Mouse (Mus musculus) midbrain, embryonic 16.5 days (tissue): ENCODE data around the gene Zfp628. TPM values are rescaled to one million over a fixed set of nuclear protein-coding genes. Genes with fewer than 3 reads are reported as not detected.
A peak's percentile ranks its signal among the peaks of the same experiment; 100 is the strongest.

Experiments used
- ATAC-seq: fragments of 200-750 bp; cut with Nextera tagmentation; 2 replicates; pipeline ENCODE4 v1.8.0; 2017; ENCODE audit warnings: moderate TSS enrichment
- H3K27ac ChIP-seq: fragments of 300-500 bp; sonication (generic); 2 replicates; pipeline ENCODE4 v1.5.1; 2014; ENCODE audit warnings: mild to moderate bottlenecking, low read length, mixed read lengths
- H3K27me3 ChIP-seq: fragments of 300-500 bp; sonication (generic); 2 replicates; pipeline ENCODE4 v1.6.1; 2014; ENCODE audit warnings: low read depth, low read length, mixed read lengths; ENCODE audit not compliant: control insufficient read depth, insufficient read depth
- H3K36me3 ChIP-seq: fragments of 300-500 bp; sonication (generic); 2 replicates; pipeline ENCODE4 v1.6.1; 2014; ENCODE audit warnings: mild to moderate bottlenecking, low read length, moderate library complexity, mixed read lengths; ENCODE audit not compliant: control insufficient read depth, insufficient read depth
- H3K4me1 ChIP-seq: fragments of 300-500 bp; sonication (generic); 2 replicates; pipeline ENCODE4 v1.6.1; 2014; ENCODE audit warnings: mild to moderate bottlenecking, low read length, mixed read lengths; ENCODE audit not compliant: control insufficient read depth, insufficient read depth
- H3K4me2 ChIP-seq: fragments of 300-500 bp; sonication (generic); 2 replicates; pipeline ENCODE4 v1.6.1; 2014; ENCODE audit warnings: mild to moderate bottlenecking, low read length, mixed read lengths
- H3K4me3 ChIP-seq: fragments of 300-500 bp; sonication (generic); 2 replicates; pipeline ENCODE4 v1.5.1; 2014; ENCODE audit warnings: low read depth, mild to moderate bottlenecking, low read length, moderate library complexity, mixed read lengths
- H3K9ac ChIP-seq: fragments of 300-500 bp; sonication (generic); 2 replicates; pipeline ENCODE4 v1.6.1; 2014; ENCODE audit warnings: low read depth, low read length, mixed read lengths
- H3K9me3 ChIP-seq: fragments of 300-500 bp; sonication (generic); replicated peaks from 2 replicates; pipeline ENCODE4 v1.6.1; 2014; ENCODE audit warnings: mild to moderate bottlenecking, low read length, mixed read lengths; ENCODE audit not compliant: control insufficient read depth, poor library complexity, severe bottlenecking
- WGBS: fragments of 180-500 bp; shearing (Covaris S2); extraction: QIAGEN DNeasy Blood & Tissue Kit; methylation state at CpG from one replicate; pipeline ENCODE4 v1.1.7; 2014; 5-methylcytosine and 5-hydroxymethylcytosine counted together
- polyA plus RNA-seq: library from polyadenylated mRNA; unstranded; fragments of >200 nt; fragmentation: Nextera tagmentation; extraction: Ambion mirVana; gene quantifications from 2 replicates; pipeline ENCODE4 v1.2.1, GENCODE M21; 2015

Gene Zfp628
- polyA plus RNA-seq, 1 experiment from 2014 or later, result 3.1 TPM

DNA sequence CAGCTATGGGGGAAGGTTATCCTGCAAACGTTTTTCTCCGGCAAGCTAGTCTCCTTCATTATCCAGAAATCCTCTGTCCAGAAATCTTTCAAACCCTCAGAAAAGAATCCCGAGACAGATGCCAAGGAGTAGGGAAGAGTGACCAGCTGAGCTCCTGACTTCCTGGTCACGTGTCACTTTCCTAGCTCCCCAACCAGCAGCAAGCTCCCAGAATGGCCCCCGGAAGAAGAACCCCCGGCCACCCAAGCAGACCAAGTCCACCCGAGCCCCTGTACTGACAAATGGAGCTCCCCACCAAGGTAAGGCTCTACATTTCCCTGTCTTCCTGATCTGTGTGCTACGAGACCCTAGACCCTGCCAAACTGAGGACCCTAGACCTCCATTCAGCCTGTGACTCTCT lies 12.7 kb downstream of the Zfp628 start:
- no peak overlapping the region for H3K4me3 ChIP-seq
- ATAC-seq, result no peak
- H3K4me2 ChIP-seq, result no peak overlapping the region
- no peak overlapping the region for H3K27ac ChIP-seq
- 66% methylated on average over 8 of the region's 8 CpGs for whole genome bisulfite sequencing
- H3K36me3 ChIP-seq, result no peaks in the 10 kb centered on the region
- H3K27me3 ChIP-seq, result no peaks in the 10 kb centered on the region
- peaks cover 23% of the 10 kb centered on the region for H3K4me1 ChIP-seq
- H3K9ac ChIP-seq, result no peak overlapping the region
- H3K9me3 ChIP-seq, result no peaks in the 10 kb centered on the region

DNA sequence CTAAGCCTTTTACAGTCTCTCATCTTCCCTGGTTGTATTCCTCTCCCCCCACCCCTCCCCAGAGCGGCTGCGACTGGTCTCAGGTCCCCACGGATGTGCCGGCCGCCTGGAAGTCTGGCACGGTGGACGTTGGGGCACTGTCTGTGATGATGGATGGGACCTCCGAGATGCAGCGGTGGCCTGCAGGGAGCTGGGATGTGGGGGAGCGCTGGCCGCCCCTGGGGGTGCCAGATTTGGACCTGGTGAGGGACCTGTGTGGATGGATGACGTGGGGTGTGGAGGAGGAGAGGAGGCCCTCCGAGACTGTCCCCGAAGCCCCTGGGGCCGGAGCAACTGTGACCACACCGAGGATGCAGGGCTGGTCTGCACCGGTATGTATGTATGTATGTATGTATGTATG lies 13.3 kb downstream of the Zfp628 start:
- H3K9ac ChIP-seq, result no peak overlapping the region
- WGBS, result 85% methylated on average over 17 of the region's 17 CpGs
- no peak for ATAC-seq

DNA sequence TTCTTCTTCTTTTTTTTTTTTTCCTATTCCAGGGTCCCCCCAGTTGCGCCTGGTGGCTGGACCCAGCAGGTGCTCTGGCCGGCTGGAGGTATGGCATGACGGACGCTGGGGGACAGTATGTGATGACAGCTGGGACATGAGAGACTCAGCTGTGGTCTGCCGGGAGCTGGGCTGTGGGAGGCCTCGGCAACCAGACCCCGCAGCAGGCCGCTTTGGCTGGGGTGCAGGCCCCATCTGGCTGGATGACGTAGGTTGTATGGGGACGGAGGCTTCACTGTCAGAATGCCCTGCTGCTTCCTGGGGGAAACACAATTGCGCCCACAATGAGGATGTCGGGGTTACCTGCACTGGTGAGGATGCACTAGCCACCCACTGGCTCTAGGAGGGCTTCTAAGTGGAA lies 18.1 kb downstream of the Zfp628 start:
- Histone ChIP-seq H3K9ac (no peak overlapping the region), H3K9me3 (no peaks in the 10 kb centered on the region; the same call in 1 of the 2 replicates), H3K36me3 (no peaks in the 10 kb centered on the region), H3K4me3 (no peak overlapping the region), H3K4me2 (no peak overlapping the region), H3K27ac (no peak overlapping the region), H3K27me3 (no peaks in the 10 kb centered on the region), H3K4me1 (no peaks in the 10 kb centered on the region)
- ATAC-seq, result no peak
- WGBS, result 85% methylated on average over 12 of the region's 12 CpGs

More for the DNA sequence above, 13.3 kb downstream of the Zfp628 start:
- H3K36me3 ChIP-seq, result no peaks in the 10 kb centered on the region
- no peak overlapping the region for H3K4me2 ChIP-seq
- H3K4me1 ChIP-seq, result peaks cover 23% of the 10 kb centered on the region
- no peak overlapping the region for H3K27ac ChIP-seq
- H3K9me3 ChIP-seq, result no peaks in the 10 kb centered on the region
- H3K4me3 ChIP-seq, result no peak overlapping the region
- H3K27me3 ChIP-seq, result no peaks in the 10 kb centered on the region

GRCm38 (mm10) chr7:4934160-4934914 lies 19.3 kb downstream of the Zfp628 start:
- H3K4me3 ChIP-seq, result no peak overlapping the region
- H3K4me1 ChIP-seq, result no peaks in the 10 kb centered on the region
- no peaks in the 10 kb centered on the region for H3K36me3 ChIP-seq
- no peak overlapping the region for H3K4me2 ChIP-seq
- H3K9ac ChIP-seq, result no peak overlapping the region
- no peak for ATAC-seq
- 83% methylated on average over 4 of the region's 4 CpGs for WGBS
- H3K27ac ChIP-seq, result no peak overlapping the region
- no peaks in the 10 kb centered on the region; the same call in 1 of the 2 replicates for H3K9me3 ChIP-seq
- no peaks in the 10 kb centered on the region for H3K27me3 ChIP-seq

- 85% methylated on average over 10 of the region's 10 CpGs for WGBS
- H3K9ac ChIP-seq, result no peak overlapping the region
- ATAC-seq, result no peak
- no peaks in the 10 kb centered on the region for H3K4me1 ChIP-seq
- no peaks in the 10 kb centered on the region for H3K27me3 ChIP-seq
- no peak overlapping the region for H3K4me3 ChIP-seq
- no peaks in the 10 kb centered on the region; the same call in 1 of the 2 replicates for H3K9me3 ChIP-seq
- no peaks in the 10 kb centered on the region for H3K36me3 ChIP-seq
- no peak overlapping the region for H3K27ac ChIP-seq
- no peak overlapping the region for H3K4me2 ChIP-seq
Measured at GRCm38 (mm10) chr7:4936832-4937231, 21.8 kb downstream of the Zfp628 start.

GRCm38 (mm10) chr7:4937392-4937791 lies 22.4 kb downstream of the Zfp628 start:
- ATAC-seq, result no peak
- WGBS, result 81% methylated on average over 10 of the region's 11 CpGs
- no peaks in the 10 kb centered on the region for H3K4me1 ChIP-seq
- H3K27me3 ChIP-seq, result no peaks in the 10 kb centered on the region
- no peaks in the 10 kb centered on the region; the same call in 1 of the 2 replicates for H3K9me3 ChIP-seq
- no peak overlapping the region for H3K9ac ChIP-seq
- H3K36me3 ChIP-seq, result no peaks in the 10 kb centered on the region
- H3K4me3 ChIP-seq, result no peak overlapping the region
- H3K4me2 ChIP-seq, result no peak overlapping the region
- no peak overlapping the region for H3K27ac ChIP-seq

- no peak for ATAC-seq
- H3K4me3 ChIP-seq, result no peak overlapping the region
- 46% methylated on average over 2 of the region's 2 CpGs for WGBS
- no peaks in the 10 kb centered on the region for H3K36me3 ChIP-seq
- H3K9me3 ChIP-seq, result no peaks in the 10 kb centered on the region; the same call in 1 of the 2 replicates
- H3K4me1 ChIP-seq, result no peaks in the 10 kb centered on the region
- no peaks in the 10 kb centered on the region for H3K27me3 ChIP-seq
- H3K27ac ChIP-seq, result no peak overlapping the region
- H3K4me2 ChIP-seq, result no peak overlapping the region
- H3K9ac ChIP-seq, result no peak overlapping the region
Measured at GRCm38 (mm10) chr7:4938456-4938855, 23.4 kb downstream of the Zfp628 start.

GRCm38 (mm10) chr7:4940068-4940479 lies 25.1 kb downstream of the Zfp628 start:
- Histone ChIP-seq H3K4me1 (no peaks in the 10 kb centered on the region), H3K4me2 (no peak overlapping the region), H3K36me3 (no peaks in the 10 kb centered on the region), H3K27me3 (no peaks in the 10 kb centered on the region), H3K9me3 (no peaks in the 10 kb centered on the region), H3K9ac (no peak overlapping the region), H3K4me3 (no peak overlapping the region), H3K27ac (no peak overlapping the region)
- 18% methylated on average over 9 of the region's 9 CpGs for WGBS
- ATAC-seq, result peak; percentile 66; the same call in 1 of the 2 replicates

DNA sequence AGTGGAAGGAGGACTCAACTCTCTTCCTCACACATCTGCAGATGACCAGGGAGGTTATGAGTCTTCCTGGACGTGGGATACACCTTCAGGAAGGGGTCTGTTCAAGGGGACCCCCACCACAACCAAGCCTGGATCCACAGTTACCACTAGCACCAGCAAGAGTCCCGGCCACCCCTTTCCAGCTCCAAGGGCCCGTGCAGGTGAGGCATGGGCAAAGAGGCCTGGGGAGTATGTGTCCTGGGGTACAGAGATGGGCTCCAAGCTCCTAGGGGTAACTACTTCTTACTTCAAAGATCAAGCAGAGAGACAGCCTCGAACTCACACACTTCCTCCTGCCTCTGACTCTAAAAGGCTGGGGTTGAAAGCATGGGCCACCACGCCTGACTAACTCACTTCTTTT lies 27.7 kb downstream of the Zfp628 start:
- Histone ChIP-seq H3K9me3 (no peaks in the 10 kb centered on the region), H3K4me2 (no peak overlapping the region), H3K9ac (no peak overlapping the region), H3K27me3 (no peaks in the 10 kb centered on the region), H3K4me1 (no peaks in the 10 kb centered on the region), H3K27ac (no peak overlapping the region), H3K4me3 (no peak overlapping the region), H3K36me3 (no peaks in the 10 kb centered on the region)
- WGBS, result 59% methylated on average over 5 of the region's 5 CpGs
- no peak for ATAC-seq
